Mouse (Mus musculus) frontal cortex, postnatal 25 days (tissue): ENCODE data around the gene Nol12.

ENCODE experiments used
- DNase-seq, 2 experiments: peaks; one replicate each; pipeline ENCODE4 v3.0.0; 2022; ENCODE audit warnings: low spot score in 2 of 2

Gene Nol12

DNA sequence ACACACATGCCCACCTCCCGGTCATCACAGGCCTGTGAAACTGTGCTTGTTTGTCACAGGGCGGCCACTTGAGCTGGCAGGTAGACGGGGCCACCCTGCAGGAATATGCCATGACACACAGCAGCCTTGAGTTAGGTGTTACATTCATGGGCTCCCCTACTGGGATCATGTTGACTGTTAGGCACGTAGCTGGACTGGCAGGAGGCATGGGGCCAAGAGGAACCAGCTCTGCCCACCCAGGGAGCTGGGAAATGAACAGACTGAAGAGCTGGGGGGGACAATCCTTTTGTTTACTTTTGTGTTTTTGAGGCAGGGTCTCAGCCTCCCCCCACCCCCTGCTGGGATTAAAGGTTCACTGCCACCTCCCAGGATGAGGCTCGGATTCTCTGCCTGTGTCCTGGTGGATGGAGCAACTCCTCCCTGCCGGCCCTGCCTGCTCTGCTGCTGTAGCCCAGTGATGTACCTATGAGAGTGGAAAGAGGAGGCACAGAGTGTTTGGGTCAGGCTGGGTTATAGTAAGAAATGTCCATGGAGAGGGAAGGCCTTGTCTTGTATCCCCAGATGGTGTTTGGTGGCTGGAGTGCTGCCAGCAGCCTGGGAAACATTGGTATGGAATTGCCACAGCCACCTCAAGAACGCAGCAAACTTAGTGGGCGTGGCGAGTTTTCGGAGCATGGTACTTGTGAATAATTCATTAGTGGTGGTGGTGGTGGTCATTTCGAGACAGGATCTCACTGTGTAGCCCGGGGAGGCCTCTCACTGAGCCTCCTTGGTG is 18.5 kb upstream of the Nol12 start:
- no peak for DNase-seq

DNA sequence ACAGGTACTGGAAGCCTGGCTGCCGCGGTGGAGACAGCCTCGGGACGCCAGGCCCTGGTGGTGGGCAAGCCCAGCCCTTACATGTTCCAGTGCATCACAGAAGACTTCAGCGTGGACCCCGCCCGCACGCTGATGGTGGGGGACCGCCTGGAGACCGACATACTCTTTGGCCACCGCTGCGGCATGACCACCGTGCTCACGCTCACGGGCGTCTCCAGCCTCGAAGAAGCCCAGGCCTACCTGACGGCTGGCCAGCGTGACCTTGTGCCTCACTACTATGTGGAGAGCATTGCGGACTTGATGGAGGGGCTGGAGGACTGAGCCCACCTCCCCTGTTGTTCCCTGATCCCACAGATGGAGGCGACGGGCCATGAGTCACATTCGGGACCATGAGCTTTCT is 16.6 kb upstream of the Nol12 start:
- DNase-seq = no peak

DNA sequence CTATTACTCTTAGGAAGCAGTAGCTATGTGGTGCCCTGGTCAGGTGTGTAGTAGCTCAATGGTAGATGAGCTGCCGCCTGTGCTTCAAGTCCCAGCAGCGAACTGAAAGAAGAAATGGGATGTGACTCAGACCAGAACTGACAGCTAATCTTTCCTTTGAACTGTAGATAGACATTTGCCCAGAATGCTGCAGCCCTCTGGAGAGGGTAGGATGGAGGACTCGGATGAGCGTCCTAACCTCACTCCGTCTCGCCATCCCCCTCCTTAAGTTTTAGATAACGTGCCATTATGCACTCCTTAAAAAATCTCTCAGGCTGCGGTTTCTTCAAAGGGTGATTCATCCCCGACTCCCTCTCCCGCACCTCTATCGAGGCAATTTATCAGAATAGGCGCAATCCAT is 14.8 kb upstream of the Nol12 start:
- no peak for DNase-seq

DNA sequence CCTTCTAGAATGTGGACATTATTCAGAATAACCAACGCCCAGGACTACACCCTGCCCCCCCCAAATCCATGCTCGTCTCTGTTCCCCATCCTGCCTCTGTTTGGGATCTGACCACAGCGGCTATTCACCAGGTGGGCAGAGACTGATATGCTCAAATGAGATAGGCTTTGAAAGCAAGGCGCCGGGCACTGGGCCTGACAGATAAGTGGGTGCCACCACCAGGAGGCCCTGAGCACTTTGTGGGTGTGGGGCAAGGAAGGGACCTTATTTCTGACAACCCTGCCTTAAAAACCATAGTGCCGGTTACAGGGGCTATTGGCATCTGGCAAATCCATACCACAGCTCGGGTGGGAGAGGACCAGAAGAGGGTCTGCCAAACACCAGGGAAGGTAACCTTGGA is 12.0 kb upstream of the Nol12 start:
- DNase-seq = no peak

DNA sequence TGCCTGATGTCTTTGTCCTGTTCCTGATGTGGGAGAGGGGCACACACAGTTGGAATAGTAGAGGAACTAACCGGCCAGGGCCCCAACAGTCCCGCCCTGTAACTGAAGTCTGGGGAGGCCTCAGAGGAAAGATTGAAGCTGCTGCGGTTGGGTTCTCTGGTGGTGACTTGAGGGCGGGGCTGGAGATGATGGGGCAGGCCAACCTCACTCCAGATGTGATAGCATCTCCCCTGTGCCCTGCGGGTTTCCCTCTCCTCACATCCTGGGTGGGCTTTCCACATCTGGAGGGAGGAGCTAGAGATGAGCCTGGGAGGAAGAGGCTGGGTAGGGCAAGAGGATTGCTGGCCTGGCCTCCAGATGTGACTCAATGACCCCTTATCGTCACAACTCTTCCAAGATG is 11.1 kb upstream of the Nol12 start:
- DNase-seq = no peak

DNA sequence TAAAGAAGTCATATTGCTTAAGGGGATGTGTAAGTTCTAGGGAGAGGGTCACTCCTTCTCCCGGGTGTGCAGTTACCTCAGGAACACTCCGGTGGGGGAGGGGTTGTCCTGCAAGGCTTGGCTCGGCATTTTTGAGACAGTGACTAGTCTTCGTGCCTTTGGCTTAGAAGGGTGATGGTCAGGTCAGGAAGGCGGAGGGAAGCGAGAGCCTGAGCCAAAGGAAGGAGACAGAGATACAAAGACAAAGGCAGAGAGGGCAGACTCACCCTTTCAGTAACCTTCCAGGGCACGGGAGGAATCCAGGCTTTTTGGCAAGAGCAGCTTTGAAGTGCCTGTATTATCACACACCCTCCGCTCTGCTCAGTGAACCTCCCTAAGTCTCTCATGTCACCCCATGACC is 9.6 kb upstream of the Nol12 start:
- DNase-seq = no peak

DNA sequence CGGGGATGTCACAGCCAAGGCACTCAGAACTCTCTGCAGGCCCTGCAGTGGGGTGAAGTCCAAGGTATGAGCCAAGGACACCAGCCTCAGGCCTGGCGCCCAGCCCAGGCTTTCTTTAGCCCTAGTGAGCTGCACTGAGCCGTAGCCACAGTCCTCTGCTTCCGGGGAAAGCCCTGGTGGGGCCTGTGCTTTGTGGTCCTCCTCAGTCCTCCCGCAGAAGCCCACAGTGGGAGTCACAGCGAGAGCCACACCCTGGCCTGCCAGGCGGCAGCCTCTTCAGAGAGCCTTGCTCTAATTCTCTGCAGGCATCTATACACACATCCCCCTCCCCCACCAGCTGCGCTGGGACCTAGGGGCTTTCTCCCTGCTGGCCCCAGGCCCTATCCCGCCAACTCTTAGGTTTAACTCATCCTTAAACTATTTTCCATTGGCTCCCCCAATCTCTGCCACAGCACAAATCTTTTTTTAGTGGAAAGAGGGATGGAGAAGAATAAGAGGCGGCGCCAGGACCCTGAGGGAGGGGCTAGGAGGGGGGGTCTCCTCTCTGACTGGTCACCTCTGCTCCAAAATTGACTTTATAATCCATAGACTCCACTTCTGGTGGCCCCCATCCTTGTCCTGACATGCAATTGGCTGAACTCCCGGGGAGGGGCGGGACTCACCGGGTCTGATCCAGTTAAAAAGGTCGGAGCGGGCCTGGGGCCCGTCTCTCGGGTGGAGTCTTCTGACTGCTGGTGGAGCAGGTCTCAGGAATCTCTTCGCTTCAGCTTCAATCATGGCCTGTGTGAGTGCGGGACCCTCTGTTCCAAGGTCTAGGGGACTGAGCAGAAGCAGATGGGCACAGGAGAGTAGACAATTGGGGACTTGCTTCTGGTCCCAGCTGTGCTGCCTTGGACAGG is 8.5 kb upstream of the Nol12 start, which contains the start of gene Lgals1:
TSS of gene Lgals1 (plus strand) at position 705 of the 899 bp plus-strand sequence.
- DNase-seq = peak in 1 of 2 experiments; percentile 43

DNA sequence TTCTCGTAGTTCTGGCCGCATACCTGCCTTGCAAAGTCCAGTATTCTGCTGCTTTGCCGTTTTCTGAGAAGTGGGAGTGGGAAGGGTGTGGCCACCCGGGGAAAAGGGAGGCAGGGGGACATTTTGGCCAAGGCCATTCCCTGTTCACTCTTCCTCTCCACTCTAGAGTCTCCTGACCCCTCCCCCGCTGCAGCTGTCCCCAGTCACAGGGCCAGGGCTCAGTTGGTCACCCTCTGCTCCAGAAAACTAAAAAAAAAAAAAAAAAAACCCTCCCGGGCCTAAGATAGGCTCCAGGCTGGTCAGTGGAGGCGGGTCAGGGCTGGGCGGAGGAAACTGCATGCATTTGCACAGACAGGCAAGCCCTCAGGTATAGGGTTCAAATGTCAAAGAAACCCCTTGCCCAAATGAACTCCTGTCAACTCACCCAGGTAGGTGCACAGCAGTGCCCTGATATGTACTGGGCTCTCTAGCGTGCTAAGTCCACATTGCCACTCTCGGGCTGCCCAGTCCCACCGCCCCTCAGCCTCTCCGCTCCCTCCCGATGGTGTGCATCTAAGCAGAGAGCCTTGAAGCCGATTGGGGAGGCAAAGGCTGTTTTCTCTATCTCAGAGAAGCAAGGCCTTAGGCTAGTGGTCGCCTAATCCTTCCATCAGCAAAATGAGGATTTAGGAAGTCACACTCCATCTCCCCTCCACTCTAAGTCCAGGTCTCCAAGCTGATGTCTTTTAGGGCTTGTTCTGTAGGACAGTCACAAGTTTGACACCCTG is 7.5 kb upstream of the Nol12 start:
- no peak for DNase-seq

DNA sequence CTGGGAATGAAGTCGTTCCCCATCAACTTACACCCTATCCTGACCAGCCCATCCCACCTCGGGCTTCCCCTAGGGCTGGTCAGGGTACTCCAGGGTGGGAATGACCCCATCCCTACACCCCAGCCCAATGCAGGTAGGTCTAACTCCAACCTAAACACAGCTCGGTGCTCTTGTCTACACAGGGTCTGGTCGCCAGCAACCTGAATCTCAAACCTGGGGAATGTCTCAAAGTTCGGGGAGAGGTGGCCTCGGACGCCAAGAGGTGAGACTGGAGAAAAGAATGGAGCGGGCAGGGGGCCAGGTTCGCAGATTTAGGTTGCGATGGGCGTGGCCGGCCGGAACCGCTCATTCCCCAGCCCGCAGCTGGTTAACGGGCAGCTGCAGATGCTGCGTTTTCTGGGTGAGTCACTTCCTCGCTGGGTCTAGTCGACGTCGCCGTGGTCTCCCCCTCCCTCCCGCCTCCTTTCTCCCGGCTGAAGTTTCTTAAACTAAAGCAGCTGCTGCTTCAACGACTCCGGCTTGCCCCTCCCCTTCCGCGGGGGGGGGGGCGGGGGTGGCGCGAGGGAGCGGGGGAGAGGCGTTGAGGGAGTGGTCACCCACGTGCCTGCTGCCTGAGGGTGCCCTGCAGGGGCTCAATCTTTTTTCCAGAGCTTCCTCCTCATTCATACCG is 6.8 kb upstream of the Nol12 start:
- DNase-seq = no peak

DNA sequence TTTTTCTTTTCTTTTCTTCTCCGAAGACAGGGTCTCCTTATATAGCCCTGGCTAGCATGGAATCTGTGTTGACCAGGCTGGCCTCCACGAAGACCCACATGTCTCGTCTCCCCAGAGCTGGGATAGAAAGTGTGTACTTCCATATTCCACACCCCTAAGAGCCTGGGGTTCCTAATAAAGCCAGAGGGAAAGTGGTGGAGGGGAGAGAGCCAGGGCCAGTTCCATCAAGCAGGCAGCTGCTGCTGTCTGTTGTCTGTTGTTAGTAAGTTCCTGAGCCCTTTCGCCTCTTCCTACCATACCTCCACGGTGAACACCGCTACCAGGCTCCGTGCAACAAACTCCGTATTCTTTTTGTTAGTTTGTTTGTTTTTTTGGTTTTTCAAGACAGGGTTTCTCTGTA is 6.2 kb upstream of the Nol12 start:
- no peak for DNase-seq

DNA sequence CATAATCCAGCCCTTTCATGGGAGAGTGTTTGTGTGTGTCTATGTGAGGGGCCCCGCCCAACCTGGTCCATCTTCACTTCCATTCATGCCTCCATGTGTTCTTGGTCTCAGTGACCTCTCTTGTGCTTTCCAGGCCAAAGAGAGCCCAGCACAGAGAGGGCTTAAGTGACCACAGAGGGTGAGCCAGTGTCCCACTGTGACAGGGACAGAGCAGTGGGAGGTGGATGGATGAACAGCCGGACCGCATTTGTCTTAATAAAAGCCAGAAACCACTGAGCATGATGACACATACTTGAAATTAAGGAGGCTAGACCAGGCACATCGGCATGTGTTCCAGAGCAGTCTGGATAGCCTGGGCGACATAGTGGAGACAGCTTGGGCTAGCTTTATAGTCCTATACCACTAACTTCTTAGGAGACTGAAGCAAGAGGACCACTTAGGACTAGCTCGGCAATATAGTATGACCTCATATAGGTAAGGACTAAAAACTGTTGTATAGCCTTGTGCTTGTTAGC is 4.5 kb upstream of the Nol12 start:
- DNase-seq = no peak

DNA sequence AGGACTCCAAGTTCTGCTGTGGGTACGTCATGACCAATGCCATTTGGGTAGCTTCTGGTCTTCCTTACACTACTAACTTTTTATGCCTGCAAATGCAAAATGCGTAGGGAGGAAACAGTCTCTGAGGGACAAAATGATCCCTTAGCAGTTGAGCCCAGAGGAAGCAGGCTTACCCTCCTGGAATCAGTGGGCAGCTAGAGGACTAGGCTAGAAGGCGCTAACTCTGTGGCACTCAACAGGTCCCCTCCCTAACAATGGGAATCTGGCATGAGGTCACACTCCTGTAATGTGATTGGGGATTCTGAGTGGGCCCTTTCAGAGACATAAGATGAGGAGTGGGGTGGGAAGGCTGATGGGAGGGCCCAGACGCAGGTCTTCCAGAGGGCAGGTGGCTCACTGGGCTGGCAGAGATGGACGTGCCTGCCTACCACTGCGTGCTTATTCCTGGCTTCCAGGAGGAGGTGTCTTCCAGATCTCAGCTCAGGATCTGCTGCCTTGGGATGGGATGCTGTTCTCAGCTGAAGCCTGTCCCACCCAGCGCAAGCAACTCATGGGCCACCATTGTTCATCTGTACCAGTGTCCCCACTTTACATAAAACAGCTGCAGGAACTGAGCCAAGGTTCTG is 3.8 kb upstream of the Nol12 start:
- DNase-seq = no peak

DNA sequence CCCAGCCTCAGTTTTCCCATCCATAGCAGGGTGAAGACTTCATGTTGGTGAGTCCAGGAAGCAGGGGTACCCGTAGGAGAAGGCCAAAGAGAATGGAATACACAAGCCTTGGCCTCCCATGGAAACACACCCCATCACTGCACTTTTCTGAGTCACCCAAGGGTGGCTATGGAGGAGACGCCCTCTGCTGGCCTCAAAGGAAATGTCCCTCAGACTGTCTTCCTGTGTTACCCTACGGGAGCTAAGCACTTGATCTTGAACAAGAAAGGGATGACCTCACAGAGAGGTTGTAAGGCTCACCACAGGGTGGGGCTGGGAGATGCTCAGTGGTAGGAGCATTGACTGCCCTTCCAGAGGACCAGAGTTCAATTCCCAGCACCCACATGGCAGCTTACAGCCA is 3.2 kb upstream of the Nol12 start:
- no peak for DNase-seq

DNA sequence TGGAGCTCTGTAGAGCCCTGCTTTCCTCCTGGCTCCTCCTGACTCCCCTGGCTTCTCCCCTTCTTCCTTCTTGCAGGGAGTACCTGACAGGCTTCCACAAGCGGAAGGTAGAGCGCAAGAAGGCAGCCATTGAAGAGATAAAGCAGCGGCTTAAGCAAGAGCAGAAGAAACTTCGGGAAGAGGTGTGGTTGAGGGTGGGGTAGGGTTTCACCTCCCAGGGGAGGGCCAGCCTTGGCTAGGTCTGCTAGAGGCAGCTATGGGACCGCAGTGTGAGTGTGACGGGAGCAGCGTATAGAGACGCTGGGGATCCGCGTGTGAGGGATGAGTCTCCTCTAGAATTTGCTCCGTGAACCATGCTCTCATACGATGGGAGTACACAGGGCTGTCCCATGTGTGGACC is 1.7 kb downstream of the Nol12 start:
- DNase-seq = no peak

DNA sequence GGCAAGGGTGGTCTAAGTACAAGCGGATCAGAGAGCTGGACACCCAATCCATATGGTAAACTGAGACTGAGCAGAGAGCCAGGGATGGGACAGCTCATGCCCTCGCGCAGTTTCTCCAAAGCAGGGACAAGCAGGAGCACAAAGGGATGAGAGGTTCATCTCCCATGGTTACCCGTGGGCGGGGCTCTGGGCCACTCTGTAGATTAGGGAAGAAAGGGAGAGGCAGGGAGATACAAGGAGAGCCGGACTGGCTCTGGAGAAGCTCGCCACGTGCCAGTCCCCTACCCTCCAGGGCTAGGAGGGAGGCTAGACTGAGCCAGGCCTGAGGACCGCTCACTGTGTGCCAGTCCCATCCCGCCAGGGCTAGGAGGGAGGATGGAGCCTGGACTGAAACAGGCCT is 2.6 kb downstream of the Nol12 start:
- no peak for DNase-seq

DNA sequence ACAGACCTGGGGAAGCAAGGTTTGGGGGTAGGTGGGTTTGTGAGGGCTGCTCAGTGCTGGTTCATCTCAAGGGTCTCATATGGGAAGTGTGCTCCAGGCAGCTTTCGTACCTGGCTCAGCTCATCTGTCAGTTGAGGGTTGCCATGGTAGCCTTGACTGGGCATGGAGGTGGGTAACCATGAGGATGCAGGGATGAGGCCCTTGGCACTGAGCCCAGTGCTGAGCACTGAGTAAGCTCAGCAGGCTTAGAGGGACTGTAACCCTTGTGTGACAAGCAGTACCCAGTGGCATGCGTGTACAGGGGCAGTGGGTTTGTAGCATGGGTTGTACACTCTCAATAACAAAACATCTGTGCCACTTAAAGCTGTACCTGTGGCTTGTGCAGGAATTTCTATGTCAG is 3.2 kb downstream of the Nol12 start:
- no peak for DNase-seq

DNA sequence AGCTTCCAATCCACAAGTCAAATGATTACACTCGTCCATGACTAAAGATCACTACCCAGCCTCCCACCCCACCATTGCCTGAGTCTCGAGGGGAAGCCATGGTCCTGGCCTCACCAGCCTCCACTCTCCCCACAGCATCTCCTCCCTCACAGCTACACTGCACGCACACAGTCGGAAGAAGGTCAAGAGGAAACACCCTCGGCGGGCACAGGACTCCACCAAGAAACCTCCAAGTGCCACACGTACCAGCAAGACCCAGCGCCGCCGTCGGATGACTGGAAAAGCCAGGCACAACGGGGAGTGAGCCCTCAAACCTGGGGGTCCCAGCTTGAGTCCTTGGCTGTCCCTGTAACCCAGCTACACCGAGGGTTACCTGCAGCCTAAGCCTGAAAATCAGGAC is 5.6 kb downstream of the Nol12 start:
- DNase-seq = no peak

DNA sequence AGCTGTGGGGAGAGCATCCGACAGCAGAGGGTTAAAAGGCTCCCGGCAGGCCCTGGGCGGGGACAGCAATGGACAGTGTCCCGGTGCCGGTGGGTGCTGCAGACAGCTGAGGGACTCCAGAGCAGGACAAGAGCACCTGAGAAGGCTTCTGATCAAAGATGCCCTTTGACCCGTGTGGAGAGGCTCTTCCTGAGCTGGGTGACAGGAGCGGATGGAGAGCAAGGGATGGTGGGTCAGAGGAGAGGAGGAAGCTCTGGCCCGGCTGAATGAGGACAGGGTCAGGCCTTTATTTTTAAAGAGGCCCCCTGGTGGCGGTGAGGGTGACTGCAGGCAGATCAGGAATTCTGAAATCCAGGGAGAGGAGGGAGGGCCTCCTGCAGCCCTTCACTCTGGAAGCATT is 7.9 kb downstream of the Nol12 start:
- peak; percentile 65 to 71 for DNase-seq

DNA sequence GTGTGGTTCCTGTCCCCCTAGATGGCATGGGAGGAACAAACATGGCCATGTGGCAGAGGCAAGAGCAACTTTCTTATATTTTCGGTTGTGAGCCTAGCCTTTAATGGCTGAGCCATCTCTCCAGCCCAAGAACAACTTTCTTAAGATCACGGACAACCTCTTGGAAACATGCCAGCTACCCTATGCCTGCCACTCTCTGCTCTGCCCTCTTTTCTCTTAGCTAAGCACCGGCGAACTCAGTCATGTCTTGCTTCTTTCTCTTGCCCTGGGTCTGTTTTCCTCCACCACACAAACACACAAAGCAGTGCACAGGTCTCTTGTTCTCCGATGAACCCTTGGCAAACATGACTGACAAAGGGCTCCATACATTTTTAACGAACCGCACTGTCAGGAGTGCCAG is 11.5 kb downstream of the Nol12 start:
- DNase-seq = no peak

DNA sequence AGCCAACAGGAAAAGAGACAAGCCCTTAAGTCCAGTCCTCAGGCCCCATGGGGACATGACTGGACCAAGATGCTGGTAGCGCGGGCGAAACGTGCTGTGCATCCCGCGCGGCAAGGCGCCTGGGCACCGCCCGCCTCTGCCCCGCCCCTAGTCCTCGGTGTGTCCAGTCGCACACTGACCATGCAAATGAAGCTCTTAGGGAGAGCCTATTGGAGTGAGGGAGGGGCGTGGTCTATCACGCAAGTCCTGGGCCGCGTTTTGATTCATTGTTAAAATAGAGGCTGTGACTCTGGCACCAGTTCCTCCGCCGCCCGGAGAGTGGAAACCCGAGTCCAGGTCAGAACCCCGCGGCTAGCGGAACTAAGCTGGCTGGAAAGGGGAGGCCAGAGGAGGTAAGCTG is 12.9 kb downstream of the Nol12 start, which contains the start of gene Triobp:
TSS of gene Triobp (plus strand) at position 68 of the 400 bp plus-strand sequence.
- DNase-seq = peak; percentile 41 to 59

DNA sequence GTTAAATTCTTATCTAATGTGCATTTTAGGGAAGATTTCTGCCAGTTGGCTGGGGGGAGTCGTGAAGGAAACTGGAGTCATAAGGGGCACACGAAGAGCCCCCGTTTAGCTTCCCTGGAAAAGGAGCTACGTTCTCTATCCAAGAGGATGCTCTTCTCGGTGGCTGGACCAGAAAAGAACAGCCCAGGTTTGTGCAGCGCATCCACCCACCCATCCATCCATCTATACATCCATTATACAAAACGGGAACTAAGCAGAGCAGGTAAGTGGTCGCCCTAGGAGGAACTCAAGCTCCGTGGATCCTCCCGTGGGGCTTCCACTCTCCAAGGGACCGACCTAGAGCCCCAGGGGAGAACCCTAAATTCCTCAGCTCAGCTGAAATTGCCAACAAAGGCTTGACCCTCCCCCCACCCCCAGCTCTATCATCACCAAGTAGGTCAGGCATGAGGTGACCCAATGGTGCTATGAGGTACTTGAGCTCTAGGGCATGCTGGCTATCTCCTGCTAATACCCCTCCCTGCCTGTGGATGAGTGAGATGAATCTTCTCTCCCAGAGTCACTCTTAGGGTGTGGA is 13.5 kb downstream of the Nol12 start:
- DNase-seq = no peak
